Mouse (Mus musculus) hindbrain, postnatal 0 days (tissue): ENCODE measurements around the gene Nexmif. TPM values are rescaled to one million over a fixed set of nuclear protein-coding genes. Genes with fewer than 3 reads are reported as not detected.
"Not testable (repeated sequence)": the region's sequence is repeated elsewhere in the genome, so short reads cannot be mapped to it uniquely, and the experiment has no call there.

ENCODE experiments used
- ATAC-seq: fragments of 200-750 bp; cut with Nextera tagmentation; 2 replicates; pipeline ENCODE4 v1.8.0; 2017; ENCODE audit warnings: mild to moderate bottlenecking, moderate TSS enrichment, moderate library complexity
- DNase-seq: peaks from one replicate; pipeline ENCODE4 v3.0.0-alpha.2; 2015; ENCODE audit warnings: low spot score
- H3K27ac ChIP-seq: fragments of 300-500 bp; sonication (generic); 2 replicates; pipeline ENCODE4 v1.5.1; 2014; ENCODE audit warnings: mild to moderate bottlenecking
- H3K27me3 ChIP-seq: fragments of 300-500 bp; sonication (generic); 2 replicates; pipeline ENCODE4 v1.6.1; 2014; ENCODE audit warnings: low read length, mixed read lengths; ENCODE audit not compliant: insufficient read depth
- H3K36me3 ChIP-seq: fragments of 300-500 bp; sonication (generic); 2 replicates; pipeline ENCODE4 v1.6.1; 2014; ENCODE audit warnings: low read length, mixed read lengths; ENCODE audit not compliant: insufficient read depth
- H3K4me1 ChIP-seq: fragments of 300-500 bp; sonication (generic); 2 replicates; pipeline ENCODE4 v1.6.1; 2014; ENCODE audit warnings: antibody characterized with exemption, low read length, mixed read lengths; ENCODE audit not compliant: insufficient read depth
- H3K4me2 ChIP-seq: fragments of 300-500 bp; sonication (generic); 2 replicates; pipeline ENCODE4 v1.6.1; 2014; ENCODE audit warnings: low read depth, mild to moderate bottlenecking, low read length, moderate library complexity, mixed read lengths
- H3K4me3 ChIP-seq: fragments of 300-500 bp; sonication (generic); 2 replicates; pipeline ENCODE4 v1.5.1; 2014; ENCODE audit warnings: low read length
- H3K9ac ChIP-seq: fragments of 300-500 bp; sonication (generic); replicated peaks from 2 replicates; pipeline ENCODE4 v1.6.1; 2014; ENCODE audit warnings: mild to moderate bottlenecking, low read length, moderate library complexity, mixed read lengths
- H3K9me3 ChIP-seq: fragments of 300-500 bp; sonication (generic); 2 replicates; pipeline ENCODE4 v1.6.1; 2016; ENCODE audit warnings: low read length, mixed read lengths
- CTCF ChIP-seq: IDR thresholded peaks from 2 replicates; pipeline ENCODE4 v1.5.1; 2016; ENCODE audit warnings: antibody characterized with exemption, control low read depth, low read depth
- WGBS: fragments of 180-500 bp; shearing (Covaris S2); extraction: QIAGEN DNeasy Blood & Tissue Kit; methylation state at CpG from one replicate; pipeline ENCODE4 v1.1.7; 2014; 5-methylcytosine and 5-hydroxymethylcytosine counted together
- polyA plus RNA-seq: library from polyadenylated mRNA; unstranded; fragments of >200 nt; fragmentation: Nextera tagmentation; extraction: Ambion mirVana; gene quantifications from 2 replicates; pipeline ENCODE4 v1.2.1, GENCODE M21; 2015
- total RNA-seq: library from RNA; depleted of rRNA; stranded (reverse); fragments of >200 nt; gene quantifications from 2 replicates; pipeline ENCODE4 v1.2.3, GENCODE M21; 2014

Gene Nexmif
- total and polyA plus RNA-seq, 2 experiments from 2014 or later, result 15.3 to 30.1 TPM

GRCm38 (mm10) chrX:104196561-104196960, 4.4 kb downstream of the Nexmif start:
- Histone ChIP-seq H3K4me2 (no peak overlapping the region), H3K9ac (no peak overlapping the region), H3K9me3 (no peaks in the 10 kb centered on the region), H3K27ac (no peak overlapping the region), H3K27me3 (no peaks in the 10 kb centered on the region), H3K4me1 (no peaks in the 10 kb centered on the region), H3K4me3 (no peak overlapping the region), H3K36me3 (no peaks in the 10 kb centered on the region)
- no peak for TF ChIP-seq CTCF
- 58% methylated on average over 5 of the region's 5 CpGs for WGBS
- DNase-seq (no peak), ATAC-seq (no peak)

DNA sequence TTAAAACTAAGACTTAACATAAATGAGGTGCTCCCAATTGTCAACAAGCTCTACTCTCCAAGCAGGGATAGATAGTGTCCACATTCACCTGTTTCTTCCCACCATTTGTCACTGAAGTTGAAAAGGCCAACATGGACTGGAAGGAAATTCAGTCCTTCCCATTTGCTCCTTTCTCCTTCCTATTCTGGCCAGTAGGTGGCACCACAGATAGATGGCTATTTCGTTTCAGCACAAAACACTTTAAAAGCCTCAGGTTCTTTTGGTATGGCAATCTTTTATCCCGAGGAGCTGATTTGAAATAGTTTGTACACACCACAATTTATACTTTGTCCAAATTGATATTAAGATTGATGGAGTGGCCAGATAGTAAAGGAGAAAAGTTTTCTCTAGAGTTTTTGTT, 21.7 kb downstream of the Nexmif start:
- no peaks in the 10 kb centered on the region for H3K4me1 ChIP-seq
- H3K4me3 ChIP-seq, result no peak overlapping the region
- peak; percentile 67 for TF ChIP-seq CTCF
- 30% methylated on average over 2 of the region's 2 CpGs for WGBS
- H3K27ac ChIP-seq, result no peak overlapping the region
- H3K4me2 ChIP-seq, result no peak overlapping the region
- no peaks in the 10 kb centered on the region for H3K36me3 ChIP-seq
- H3K9me3 ChIP-seq, result no peaks in the 10 kb centered on the region
- ATAC-seq, result no peak
- no peaks in the 10 kb centered on the region for H3K27me3 ChIP-seq
- DNase-seq, result peak; percentile 37
- H3K9ac ChIP-seq, result no peak overlapping the region

DNA sequence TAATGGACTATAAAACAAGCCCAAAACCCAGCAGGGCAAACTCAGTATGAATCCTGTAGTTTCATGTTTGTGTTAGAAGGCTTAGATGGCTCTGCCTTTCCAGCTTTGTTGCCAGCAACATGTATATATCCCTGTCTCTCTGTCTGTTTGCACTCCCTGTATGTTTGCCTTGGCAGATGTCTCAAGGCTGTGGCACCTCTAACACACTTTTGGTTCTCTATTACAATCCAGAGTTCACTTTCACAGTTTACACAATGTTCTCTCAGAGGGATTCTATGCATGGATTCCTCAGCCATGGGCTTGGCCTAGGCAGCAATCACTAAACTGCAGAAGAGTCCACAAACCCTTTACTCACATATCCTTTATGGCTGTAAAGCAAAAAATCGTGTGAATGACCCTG, 50.9 kb downstream of the Nexmif start:
- no peaks in the 10 kb centered on the region for H3K36me3 ChIP-seq

DNA sequence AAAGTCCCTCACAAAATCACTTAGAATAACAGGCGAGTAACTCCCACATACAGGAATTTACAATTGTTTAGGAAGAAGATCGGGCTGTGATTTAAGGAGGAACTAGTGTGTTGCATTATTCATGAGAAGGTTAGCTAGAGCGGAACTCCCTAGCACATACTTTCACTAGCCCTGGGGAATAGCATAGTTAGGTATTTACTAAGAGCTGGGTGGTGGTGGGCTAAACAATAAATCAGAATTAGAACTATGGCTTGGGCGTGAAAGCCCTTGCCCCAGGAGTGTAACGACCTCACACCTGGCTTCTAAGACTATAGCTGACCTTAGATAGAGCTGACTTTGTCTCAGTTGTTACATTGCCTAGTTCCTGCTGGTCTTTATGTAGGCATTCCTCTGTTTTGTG, 85.7 kb downstream of the Nexmif start:
- H3K36me3 ChIP-seq, H3K9me3 ChIP-seq, DNase-seq, H3K4me2 ChIP-seq, H3K4me1 ChIP-seq, H3K4me3 ChIP-seq, H3K27me3 ChIP-seq, ATAC-seq, H3K9ac ChIP-seq, H3K27ac ChIP-seq: not testable (repeated sequence)
- WGBS, result 66% methylated on average over 5 of the region's 5 CpGs

More for the DNA sequence above, 50.9 kb downstream of the Nexmif start:
- TF ChIP-seq CTCF, result no peak
- H3K27me3 ChIP-seq, result no peaks in the 10 kb centered on the region
- WGBS, result 53% methylated on average over 1 of the region's 1 CpGs
- no peaks in the 10 kb centered on the region for H3K4me1 ChIP-seq
- H3K9me3 ChIP-seq, result no peaks in the 10 kb centered on the region
- DNase-seq (no peak), ATAC-seq (no peak)
- H3K4me3 ChIP-seq, result no peak overlapping the region
- no peak overlapping the region for H3K27ac ChIP-seq
- no peak overlapping the region for H3K9ac ChIP-seq
- H3K4me2 ChIP-seq, result no peak overlapping the region

GRCm38 (mm10) chrX:104114596-104114995, 86.4 kb downstream of the Nexmif start:
- H3K4me1 ChIP-seq, result no peaks in the 10 kb centered on the region

GRCm38 (mm10) chrX:104054848-104055247, 146.1 kb downstream of the Nexmif start:
- Histone ChIP-seq H3K4me2 (no peak overlapping the region), H3K27ac (no peak overlapping the region), H3K4me3 (no peak overlapping the region), H3K27me3 (no peaks in the 10 kb centered on the region), H3K9ac (no peak overlapping the region), H3K9me3 (no peaks in the 10 kb centered on the region), H3K4me1 (no peaks in the 10 kb centered on the region), H3K36me3 (no peaks in the 10 kb centered on the region)
- ATAC-seq (no peak), DNase-seq (no peak)
- no peak for TF ChIP-seq CTCF
- 64% methylated on average over 2 of the region's 2 CpGs for WGBS

More at GRCm38 (mm10) chrX:104114596-104114995, 86.4 kb downstream of the Nexmif start:
- no peak overlapping the region for H3K27ac ChIP-seq
- H3K4me2 ChIP-seq, result no peak overlapping the region
- DNase-seq, result no peak
- no peak overlapping the region for H3K4me3 ChIP-seq
- 63% methylated on average over 4 of the region's 4 CpGs for WGBS
- H3K9me3 ChIP-seq, result no peaks in the 10 kb centered on the region
- ATAC-seq, result no peak
- no peak overlapping the region for H3K9ac ChIP-seq
- no peak for TF ChIP-seq CTCF
- no peaks in the 10 kb centered on the region for H3K27me3 ChIP-seq
- H3K36me3 ChIP-seq, result no peaks in the 10 kb centered on the region

DNA sequence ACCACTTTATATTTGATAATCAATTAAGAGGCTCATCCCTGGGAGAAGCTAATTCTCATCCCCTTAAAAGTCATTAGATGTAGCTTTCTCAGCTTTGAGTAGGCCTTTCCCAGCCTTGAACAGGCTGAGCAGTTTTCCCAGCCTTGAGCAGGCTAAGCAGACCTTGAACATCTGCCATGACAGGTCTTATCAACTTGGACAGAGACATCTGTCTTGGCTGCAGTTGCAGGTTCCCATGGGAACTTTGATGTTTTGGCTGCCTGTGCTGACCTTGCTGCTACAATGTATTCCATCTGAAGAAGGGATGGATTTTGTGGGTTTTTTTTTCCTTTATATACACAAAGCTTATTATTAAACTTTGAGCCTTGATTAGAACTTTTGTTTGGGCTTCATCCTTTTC, 160.7 kb downstream of the Nexmif start:
- H3K4me1 ChIP-seq, result no peaks in the 10 kb centered on the region
- no peak for TF ChIP-seq CTCF
- H3K9ac ChIP-seq, result no peak overlapping the region
- no peaks in the 10 kb centered on the region for H3K36me3 ChIP-seq
- no peak overlapping the region for H3K4me2 ChIP-seq
- no peaks in the 10 kb centered on the region for H3K9me3 ChIP-seq
- ATAC-seq (no peak), DNase-seq (no peak)
- H3K27ac ChIP-seq, result no peak overlapping the region
- no peak overlapping the region for H3K4me3 ChIP-seq
- H3K27me3 ChIP-seq, result no peaks in the 10 kb centered on the region; the same call in 1 of the 2 replicates

- H3K36me3 ChIP-seq, result no peaks in the 10 kb centered on the region
- no peaks in the 10 kb centered on the region for H3K9me3 ChIP-seq
- no peak overlapping the region for H3K4me2 ChIP-seq
- H3K4me3 ChIP-seq, result no peak overlapping the region
- DNase-seq, result no peak
- H3K4me1 ChIP-seq, result no peaks in the 10 kb centered on the region
- H3K27ac ChIP-seq, result no peak overlapping the region
- ATAC-seq, result no peak
- TF ChIP-seq CTCF, result no peak
- H3K27me3 ChIP-seq, result no peaks in the 10 kb centered on the region
- 81% methylated on average over 5 of the region's 5 CpGs for WGBS
- H3K9ac ChIP-seq, result no peak overlapping the region
These were observed 167.1 kb downstream of the Nexmif start for GRCm38 (mm10) chrX:104033843-104034242.
